ENCODE assay signal across 7 mouse cellular contexts in genomic region chr6:30174461-30175224, GRCm38 (mm10).
DNase-seq lines count a peak whose midpoint lies in the region; ATAC-seq and TF ChIP-seq lines count a peak whose summit lies in the region.

No protein-coding gene starts in this region.

- H3K9me3 ChIP-seq in embryonic facial prominence, embryonic 13.5 days, result no peaks in the 10 kb centered on the region
- H3K9me3 ChIP-seq in limb, embryonic 10.5 days (replicated peaks), result no peaks in the 10 kb centered on the region
- H3K9me3 ChIP-seq in neural tube, embryonic 15.5 days (replicated peaks), result no peaks in the 10 kb centered on the region

- ATAC-seq in embryonic facial prominence, embryonic 13.5 days (ENCODE audit: insufficient number of reproducible peaks, insufficient read depth, low FRiP score, low TSS enrichment, low read depth), result 0 out of 2 replicates have a peak, but pooled peaks have one; percentile 17
- ATAC-seq in neural tube, embryonic 15.5 days (ENCODE audit: low FRiP score), result no peak; the same call in 1 of the 2 replicates

- peak overlapping the region; percentile 65 for H3K4me2 ChIP-seq in embryonic facial prominence, embryonic 13.5 days
- H3K4me2 ChIP-seq in neural tube, embryonic 15.5 days, result peak overlapping the region; percentile 36

- no peaks in the 10 kb centered on the region for H3K36me3 ChIP-seq in thymus, adult 2 months (ENCODE audit: control insufficient read depth, insufficient read depth, low read length)
- no peaks in the 10 kb centered on the region for H3K36me3 ChIP-seq in embryonic facial prominence, embryonic 13.5 days
- H3K36me3 ChIP-seq in limb, embryonic 10.5 days, result no peaks in the 10 kb centered on the region
- H3K36me3 ChIP-seq in neural tube, embryonic 15.5 days, result no peaks in the 10 kb centered on the region

- H3K9ac ChIP-seq in embryonic facial prominence, embryonic 13.5 days, result peak overlapping the region; percentile 71
- H3K9ac ChIP-seq in neural tube, embryonic 15.5 days (replicated peaks), result no peak overlapping the region

- H3K27me3 ChIP-seq in thymus, adult 2 months (ENCODE audit: control insufficient read depth, insufficient read depth, low read length), result peaks cover 57% of the 10 kb centered on the region
- peaks cover 98% of the 10 kb centered on the region for H3K27me3 ChIP-seq in embryonic facial prominence, embryonic 13.5 days
- peaks cover 100% of the 10 kb centered on the region for H3K27me3 ChIP-seq in limb, embryonic 10.5 days (ENCODE audit: low read depth, poor library complexity, severe bottlenecking)
- peaks cover 94% of the 10 kb centered on the region for H3K27me3 ChIP-seq in neural tube, embryonic 15.5 days (replicated peaks)

- TF ChIP-seq POLR2A in thymus, adult 2 months (IDR thresholded peaks at IDR 0.05; ENCODE audit: control insufficient read depth, extremely low read depth, insufficient read depth, low read length, poor library complexity), result no peak

- 2% methylated on average over 33 of the region's 33 CpGs for WGBS in thymus, adult 2 months
- 1% methylated on average over 33 of the region's 33 CpGs for WGBS in embryonic facial prominence, embryonic 13.5 days
- WGBS in limb, embryonic 10.5 days, result under 1% methylated on average over 33 of the region's 33 CpGs
- 3% methylated on average over 33 of the region's 33 CpGs for WGBS in neural tube, embryonic 15.5 days

- peaks cover 34% of the 10 kb centered on the region for H3K4me1 ChIP-seq in thymus, adult 2 months (replicated peaks; ENCODE audit: control insufficient read depth, insufficient read depth, low read length)
- H3K4me1 ChIP-seq in embryonic facial prominence, embryonic 13.5 days, result peaks cover 77% of the 10 kb centered on the region
- peaks cover 68% of the 10 kb centered on the region for H3K4me1 ChIP-seq in limb, embryonic 10.5 days
- peaks cover 47% of the 10 kb centered on the region for H3K4me1 ChIP-seq in neural tube, embryonic 15.5 days

- peak overlapping the region; percentile 49 for H3K4me3 ChIP-seq in thymus, adult 2 months (ENCODE audit: control insufficient read depth, insufficient read depth, low read length)
- H3K4me3 ChIP-seq in embryonic facial prominence, embryonic 13.5 days, result peak overlapping the region; percentile 49
- H3K4me3 ChIP-seq in limb, embryonic 10.5 days, result peak overlapping the region; percentile 41
- H3K4me3 ChIP-seq in neural tube, embryonic 15.5 days (replicated peaks), result peak overlapping the region; percentile 22
- H3K4me3 ChIP-seq in left cerebral cortex, adult 2 months, result no peak overlapping the region

- TF ChIP-seq CTCF in thymus, adult 2 months (IDR thresholded peaks at IDR 0.05; ENCODE audit: borderline replicate concordance, control insufficient read depth, extremely low read depth, insufficient read depth, low read length, poor library complexity), result 0 out of 2 replicates have a peak, but pooled peaks have one; percentile 15
- no peak for TF ChIP-seq CTCF in left cerebral cortex, adult 2 months (IDR thresholded peaks at IDR 0.05)

- H3K27ac ChIP-seq in thymus, adult 2 months (ENCODE audit: control insufficient read depth, insufficient read depth, low read length), result no peak overlapping the region
- peak overlapping the region; percentile 82 for H3K27ac ChIP-seq in embryonic facial prominence, embryonic 13.5 days
- H3K27ac ChIP-seq in limb, embryonic 10.5 days, result peak overlapping the region; percentile 56; the same call in 1 of the 2 replicates
- no peak overlapping the region for H3K27ac ChIP-seq in neural tube, embryonic 15.5 days (replicated peaks)
- H3K27ac ChIP-seq in left cerebral cortex, adult 2 months, result no peak overlapping the region

- intact Hi-C loops in left cerebral cortex, adult 2 months (cut with DNase I), result no loop called here

- no peak for DNase-seq in thymus, adult 2 months
- no peak for DNase-seq in thymus, postnatal 10 days (ENCODE audit: low spot score in 2 of 2)
- DNase-seq in limb, embryonic 10.5 days (ENCODE audit: low spot score), result peak; percentile 67
- no peak for DNase-seq in left cerebral cortex, adult 2 months (ENCODE audit: extremely low spot score in 1 of 2, low spot score in 2 of 2)
- DNase-seq in cerebellum, postnatal 4 days (ENCODE audit: low spot score in 2 of 2), result no peak

Comparison
In these comparisons a context has a peak if more than half of its experiments do, and no peak if none do; other contexts are left out.
1. H3K27ac ChIP-seq: peak in embryonic facial prominence, embryonic 13.5 days (single experiment) and limb, embryonic 10.5 days (single experiment); none in thymus, adult 2 months (single experiment), neural tube, embryonic 15.5 days (single experiment) and left cerebral cortex, adult 2 months (single experiment).